Mouse (Mus musculus) intestine, postnatal 0 days (tissue): ENCODE measurements around the gene Tnks2. TPM values are rescaled to one million over a fixed set of nuclear protein-coding genes. Genes with fewer than 3 reads are reported as not detected.
"Not testable (repeated sequence)": the region's sequence is repeated elsewhere in the genome, so short reads cannot be mapped to it uniquely, and the experiment has no call there.

Source experiments
- ATAC-seq: fragments of 200-750 bp; cut with Nextera tagmentation; 2 replicates; pipeline ENCODE4 v1.8.0; 2017; ENCODE audit warnings: mild to moderate bottlenecking, moderate TSS enrichment, moderate library complexity
- H3K27ac ChIP-seq: fragments of 300-500 bp; sonication (generic); 2 replicates; pipeline ENCODE4 v1.5.1; 2014; ENCODE audit warnings: mild to moderate bottlenecking, low read depth, low read length, moderate library complexity
- H3K27me3 ChIP-seq: fragments of 300-500 bp; sonication (generic); replicated peaks from 2 replicates; pipeline ENCODE4 v1.6.1; 2014; ENCODE audit warnings: low read length, mixed read lengths; ENCODE audit not compliant: control insufficient read depth, insufficient read depth
- H3K36me3 ChIP-seq: fragments of 300-500 bp; sonication (generic); 2 replicates; pipeline ENCODE4 v1.6.1; 2014; ENCODE audit warnings: mild to moderate bottlenecking, moderate library complexity; ENCODE audit not compliant: control insufficient read depth, insufficient read depth
- H3K4me1 ChIP-seq: fragments of 300-500 bp; sonication (generic); replicated peaks from 2 replicates; pipeline ENCODE4 v1.6.1; 2014; ENCODE audit warnings: antibody characterized with exemption, low read length, mixed read lengths; ENCODE audit not compliant: control insufficient read depth, insufficient read depth
- H3K4me2 ChIP-seq: fragments of 300-500 bp; sonication (generic); replicated peaks from 2 replicates; pipeline ENCODE4 v1.6.1; 2014; ENCODE audit warnings: low read depth, mild to moderate bottlenecking, moderate library complexity
- H3K4me3 ChIP-seq: fragments of 300-500 bp; sonication (generic); 2 replicates; pipeline ENCODE4 v1.5.1; 2014; ENCODE audit warnings: low read depth, low read length
- H3K9ac ChIP-seq: fragments of 300-500 bp; sonication (generic); 2 replicates; pipeline ENCODE4 v1.6.1; 2014; ENCODE audit warnings: mild to moderate bottlenecking, low read depth, low read length
- H3K9me3 ChIP-seq: fragments of 300-500 bp; sonication (generic); 2 replicates; pipeline ENCODE4 v1.6.1; 2016; ENCODE audit warnings: mixed run types; ENCODE audit not compliant: control insufficient read depth
- CTCF ChIP-seq: sonication (generic); IDR thresholded peaks from 2 replicates; pipeline ENCODE4 v1.5.1; 2016; ENCODE audit warnings: low read depth, mild to moderate bottlenecking, control low read depth, antibody characterized with exemption, moderate library complexity
- whole genome bisulfite sequencing: fragments of 180-500 bp; shearing (Covaris S2); extraction: QIAGEN DNeasy Blood & Tissue Kit; methylation state at CpG from one replicate; pipeline ENCODE4 v1.1.7; 2014; 5-methylcytosine and 5-hydroxymethylcytosine counted together
- polyA plus RNA-seq: library from polyadenylated mRNA; unstranded; fragments of >200 nt; fragmentation: Nextera tagmentation; extraction: Ambion mirVana; gene quantifications from 2 replicates; pipeline ENCODE4 v1.2.1, GENCODE M21; 2015

Gene Tnks2
- polyA plus RNA-seq, 1 experiment from 2014 or later, result 19.2 TPM

DNA sequence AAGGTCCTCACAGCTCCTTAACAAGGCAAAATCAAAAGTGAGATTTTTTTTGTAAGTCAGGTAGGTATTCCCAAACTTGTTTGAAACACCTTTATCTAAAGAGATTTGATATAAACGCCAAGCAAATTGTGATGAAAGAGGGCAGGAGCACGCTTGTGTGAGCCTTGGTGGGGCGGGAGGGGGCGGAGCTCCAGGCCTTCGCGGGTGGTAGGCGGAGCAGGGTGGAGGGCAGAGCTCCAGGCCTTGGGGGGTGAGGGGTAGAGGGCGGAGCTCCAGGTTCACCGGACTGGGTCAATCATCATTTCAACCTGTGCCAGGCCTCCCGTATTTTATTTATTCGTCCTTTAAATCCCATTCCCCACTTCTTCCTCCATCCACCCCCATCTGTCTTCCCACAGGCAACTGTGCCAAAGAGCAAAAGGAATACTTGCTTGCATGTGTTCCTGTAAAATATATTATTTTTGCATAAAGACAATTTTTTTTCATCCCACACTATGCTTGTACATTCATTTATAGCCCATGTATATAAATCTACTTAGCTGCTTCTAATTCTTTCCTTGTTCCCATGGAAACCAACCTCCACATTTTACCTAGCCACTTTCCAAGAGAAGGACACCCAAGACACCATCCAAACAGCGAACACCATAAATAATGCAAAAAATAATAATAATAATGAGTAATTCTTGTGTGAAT is 24.4 kb upstream of the Tnks2 start:
- H3K27ac ChIP-seq, result no peak overlapping the region
- no peak overlapping the region for H3K4me3 ChIP-seq
- no peak for ATAC-seq
- no peak overlapping the region for H3K9ac ChIP-seq
- H3K4me1 ChIP-seq, result no peaks in the 10 kb centered on the region; the same call in 1 of the 2 replicates
- TF ChIP-seq CTCF, result no peak
- 43% methylated on average over 12 of the region's 12 CpGs for WGBS
- no peaks in the 10 kb centered on the region for H3K27me3 ChIP-seq
- H3K9me3 ChIP-seq, result no peaks in the 10 kb centered on the region
- H3K36me3 ChIP-seq, result no peaks in the 10 kb centered on the region
- H3K4me2 ChIP-seq, result no peak overlapping the region

GRCm38 (mm10) chr19:36812011-36812410 is 22.0 kb upstream of the Tnks2 start:
- Histone ChIP-seq H3K27me3 (no peaks in the 10 kb centered on the region), H3K4me2 (no peak overlapping the region), H3K4me1 (no peaks in the 10 kb centered on the region; the same call in 1 of the 2 replicates), H3K36me3 (no peaks in the 10 kb centered on the region), H3K9ac (no peak overlapping the region), H3K27ac (no peak overlapping the region), H3K4me3 (no peak overlapping the region), H3K9me3 (no peaks in the 10 kb centered on the region)
- no peak for TF ChIP-seq CTCF
- 50% methylated on average over 8 of the region's 8 CpGs for WGBS
- ATAC-seq, result no peak

DNA sequence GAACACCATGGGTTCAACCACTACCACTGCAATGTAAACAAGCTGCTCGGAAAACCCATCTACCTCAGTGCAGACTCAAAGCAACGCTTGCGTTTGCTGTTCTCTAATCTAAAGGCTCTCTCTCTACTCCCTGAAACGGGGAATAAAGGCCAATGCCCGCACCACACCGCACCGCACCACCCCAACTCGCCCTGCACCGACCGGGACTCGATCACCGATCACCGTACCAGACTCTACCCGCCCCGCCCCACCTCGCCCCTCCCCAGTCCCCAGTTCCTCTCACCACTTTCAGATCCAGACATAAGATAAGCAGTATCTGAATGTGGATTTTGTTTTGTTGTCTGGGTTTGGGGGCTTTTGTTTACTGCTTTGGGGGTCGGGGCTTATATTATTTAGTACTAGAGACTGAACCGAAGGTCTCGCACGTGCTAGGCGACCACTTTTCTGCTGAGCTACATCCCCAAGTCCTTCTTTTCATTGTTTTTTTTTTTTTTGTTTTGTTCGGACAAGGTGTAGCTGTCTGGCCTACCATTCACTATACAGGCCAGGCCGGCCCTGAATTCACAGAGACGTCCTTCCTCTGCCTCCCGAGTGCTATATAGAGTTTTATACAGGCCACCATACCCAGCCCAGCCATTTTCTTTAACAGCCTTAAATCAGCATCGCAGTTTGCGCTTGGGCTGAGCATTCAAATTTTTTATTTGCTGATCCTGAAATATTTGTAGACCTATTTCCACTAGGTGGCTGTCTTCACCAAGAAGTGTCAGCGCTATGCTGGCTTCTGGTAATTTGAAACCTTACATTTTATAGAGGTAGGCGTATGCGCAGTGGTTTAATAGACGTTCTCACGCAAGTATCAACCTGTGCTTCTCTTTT is 18.4 kb upstream of the Tnks2 start:
- Histone ChIP-seq H3K9ac (no peak overlapping the region), H3K9me3 (no peaks in the 10 kb centered on the region), H3K4me2 (peak overlapping the region; percentile 45), H3K36me3 (no peaks in the 10 kb centered on the region), H3K27me3 (no peaks in the 10 kb centered on the region), H3K4me3 (no peak overlapping the region), H3K4me1 (no peaks in the 10 kb centered on the region), H3K27ac (no peak overlapping the region)
- 17% methylated on average over 32 of the region's 32 CpGs for WGBS
- peak; percentile 86 for TF ChIP-seq CTCF
- ATAC-seq, result peak; percentile 58

GRCm38 (mm10) chr19:36818141-36818885 is 15.7 kb upstream of the Tnks2 start:
- no peak for TF ChIP-seq CTCF
- ATAC-seq, result no peak

GRCm38 (mm10) chr19:36819199-36819598 is 14.8 kb upstream of the Tnks2 start:
- no peak overlapping the region for H3K4me3 ChIP-seq
- H3K4me2 ChIP-seq, result no peak overlapping the region
- no peak for ATAC-seq
- no peak overlapping the region for H3K9ac ChIP-seq
- H3K36me3 ChIP-seq, result no peaks in the 10 kb centered on the region
- no peak overlapping the region for H3K27ac ChIP-seq
- no peaks in the 10 kb centered on the region for H3K9me3 ChIP-seq
- TF ChIP-seq CTCF, result no peak
- WGBS, result 58% methylated on average over 6 of the region's 6 CpGs
- no peaks in the 10 kb centered on the region for H3K4me1 ChIP-seq
- no peaks in the 10 kb centered on the region for H3K27me3 ChIP-seq

More at GRCm38 (mm10) chr19:36818141-36818885, 15.7 kb upstream of the Tnks2 start:
- peak overlapping the region; percentile 40; the same call in 1 of the 2 replicates for H3K9ac ChIP-seq
- H3K9me3 ChIP-seq, result no peaks in the 10 kb centered on the region
- no peak overlapping the region; the same call in 1 of the 2 replicates for H3K27ac ChIP-seq
- peak overlapping the region; percentile 39 for H3K4me3 ChIP-seq
- H3K36me3 ChIP-seq, result no peaks in the 10 kb centered on the region
- 10% methylated on average over 21 of the region's 22 CpGs for WGBS
- H3K27me3 ChIP-seq, result no peaks in the 10 kb centered on the region
- peak overlapping the region; percentile 71 for H3K4me2 ChIP-seq
- no peaks in the 10 kb centered on the region for H3K4me1 ChIP-seq

DNA sequence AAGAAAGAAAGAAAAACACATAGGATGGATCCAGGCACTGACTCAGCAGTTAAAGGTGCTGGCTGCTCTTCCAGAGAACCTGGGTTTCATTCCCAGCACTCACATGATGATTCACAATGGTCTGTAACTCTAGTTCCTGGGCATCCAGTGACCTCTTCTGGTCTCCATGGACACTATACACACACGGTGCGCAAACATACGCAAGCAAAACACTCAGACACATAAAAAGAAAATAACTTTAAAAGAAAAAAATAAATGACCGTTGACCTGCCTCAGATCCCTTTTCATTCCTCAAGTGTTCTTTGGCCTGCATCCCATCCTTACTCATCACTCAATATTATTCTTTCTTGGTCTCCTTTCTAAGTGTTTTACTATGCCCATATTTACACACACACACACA is 13.6 kb upstream of the Tnks2 start:
- Histone ChIP-seq H3K9ac (no peak overlapping the region), H3K4me1 (no peaks in the 10 kb centered on the region), H3K9me3 (no peaks in the 10 kb centered on the region), H3K36me3 (no peaks in the 10 kb centered on the region), H3K4me3 (no peak overlapping the region), H3K27me3 (no peaks in the 10 kb centered on the region), H3K4me2 (no peak overlapping the region), H3K27ac (no peak overlapping the region)
- 82% methylated on average over 4 of the region's 4 CpGs for WGBS
- ATAC-seq, result no peak
- TF ChIP-seq CTCF, result no peak

- not testable (repeated sequence) for ATAC-seq, H3K36me3 ChIP-seq, H3K27me3 ChIP-seq, H3K4me1 ChIP-seq, H3K4me2 ChIP-seq, H3K4me3 ChIP-seq, H3K9ac ChIP-seq, H3K9me3 ChIP-seq, H3K27ac ChIP-seq
- 71% methylated on average over 6 of the region's 6 CpGs for WGBS
These were observed 12.7 kb upstream of the Tnks2 start for GRCm38 (mm10) chr19:36821301-36821700.
